Mouse (Mus musculus) layer of hippocampus, postnatal 36 days (tissue): ENCODE results near the gene Hmgb2. TPM values are rescaled to one million over a fixed set of nuclear protein-coding genes. Genes with fewer than 3 reads are reported as not detected.
A peak's percentile ranks its signal among the peaks of the same experiment; 100 is the strongest.
"Not testable (repeated sequence)": the region's sequence is repeated elsewhere in the genome, so short reads cannot be mapped to it uniquely, and the experiment has no call there.

Experiments
- DNase-seq, 2 experiments: peaks; one replicate each; pipeline ENCODE4 v3.0.0; 2022
- total RNA-seq, 2 experiments: library from RNA; stranded (reverse); gene quantifications; 2 replicates each; pipeline ENCODE4 v1.2.3; 2021

The Hmgb2 gene
- total RNA-seq, 2 experiments from 2014 or later = 4.8 to 5.6 TPM

DNA sequence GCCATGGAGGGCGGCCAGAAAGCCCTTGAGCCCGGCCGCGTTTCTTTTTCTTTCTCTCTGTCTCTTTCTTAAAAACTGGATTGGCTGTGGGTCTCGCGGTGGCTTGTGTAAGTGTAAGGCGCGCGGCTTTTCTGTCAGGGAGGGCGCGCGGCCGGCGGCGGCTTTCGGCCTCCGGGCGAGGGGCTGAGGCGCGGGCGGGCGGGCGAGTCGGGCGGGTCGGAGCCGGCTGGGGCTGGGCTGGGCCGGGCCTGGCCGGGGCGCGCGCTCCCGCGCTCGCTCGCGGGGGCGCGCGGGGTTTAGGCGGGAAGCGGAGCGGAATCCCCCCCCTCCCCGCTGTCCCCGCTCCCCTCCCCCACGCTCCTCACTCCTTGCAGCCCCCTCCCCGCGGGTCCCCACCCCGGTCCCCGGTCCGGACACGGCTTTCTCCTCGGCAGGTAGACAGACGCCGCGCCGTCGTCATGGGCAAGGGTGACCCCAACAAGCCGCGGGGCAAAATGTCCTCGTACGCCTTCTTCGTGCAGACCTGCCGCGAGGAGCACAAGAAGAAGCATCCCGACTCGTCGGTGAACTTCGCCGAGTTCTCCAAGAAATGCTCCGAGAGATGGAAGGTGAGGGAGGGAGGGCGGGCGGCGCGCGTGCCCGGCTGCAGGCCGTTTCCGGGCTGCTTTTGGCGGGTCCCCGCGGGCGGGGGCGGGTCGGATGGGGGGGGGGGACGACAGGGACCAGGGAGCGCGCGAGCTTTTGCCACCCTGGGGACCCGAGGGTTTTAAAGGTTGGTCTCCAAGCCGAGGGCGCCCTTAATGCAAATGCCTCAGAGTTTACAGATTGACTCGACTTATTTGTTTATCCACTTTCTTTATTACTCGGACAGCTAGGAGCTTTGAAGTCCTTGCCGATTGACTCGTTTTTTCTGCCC lies 692 bp downstream of the Hmgb2 start:
- no peak for DNase-seq

DNA sequence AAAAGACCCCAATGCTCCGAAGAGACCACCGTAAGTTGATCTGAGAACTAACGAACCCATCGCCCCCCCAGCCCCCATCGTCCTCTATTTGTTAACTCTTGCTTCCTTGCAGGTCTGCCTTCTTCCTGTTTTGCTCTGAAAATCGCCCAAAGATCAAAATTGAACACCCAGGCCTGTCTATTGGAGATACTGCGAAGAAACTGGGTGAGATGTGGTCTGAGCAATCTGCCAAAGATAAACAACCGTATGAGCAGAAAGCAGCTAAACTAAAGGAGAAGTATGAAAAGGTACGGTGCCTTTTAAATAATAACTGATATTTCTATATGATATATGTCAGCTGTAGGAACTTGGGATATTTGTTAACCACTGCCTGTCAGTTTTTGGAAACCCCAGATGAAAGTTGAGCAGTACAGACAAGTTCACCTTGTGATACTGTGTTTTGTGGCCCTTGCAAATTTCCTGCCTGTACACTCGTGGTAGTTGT lies 1.5 kb downstream of the Hmgb2 start:
- not testable (repeated sequence) for DNase-seq

GRCm38 (mm10) chr8:57516685-57517084 lies 5.0 kb downstream of the Hmgb2 start:
- DNase-seq = not testable (repeated sequence)

GRCm38 (mm10) chr8:57517723-57518122 lies 6.0 kb downstream of the Hmgb2 start:
- DNase-seq = no peak

- DNase-seq = no peak
Observed at GRCm38 (mm10) chr8:57520186-57520786, 8.6 kb downstream of the Hmgb2 start.

DNA sequence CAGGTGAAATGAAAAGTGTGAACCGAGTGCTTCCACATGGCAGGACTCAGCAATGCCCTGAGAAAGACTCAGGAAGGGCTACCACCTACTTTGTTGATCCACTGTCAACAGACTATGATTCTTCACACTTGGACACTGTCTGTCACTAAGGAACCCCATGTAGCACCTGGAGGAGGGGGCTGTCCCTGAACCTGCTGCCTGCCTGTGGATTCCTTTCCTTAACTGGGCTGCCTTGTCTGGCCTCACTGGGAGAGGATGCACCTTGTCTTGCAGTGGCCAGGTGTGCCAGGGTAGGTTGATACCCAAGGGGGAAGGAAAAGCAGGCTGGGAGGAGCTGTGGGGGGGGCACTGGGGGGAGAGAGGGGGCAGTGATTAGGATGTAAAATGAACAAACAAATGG lies 16.3 kb downstream of the Hmgb2 start:
- DNase-seq = no peak

DNA sequence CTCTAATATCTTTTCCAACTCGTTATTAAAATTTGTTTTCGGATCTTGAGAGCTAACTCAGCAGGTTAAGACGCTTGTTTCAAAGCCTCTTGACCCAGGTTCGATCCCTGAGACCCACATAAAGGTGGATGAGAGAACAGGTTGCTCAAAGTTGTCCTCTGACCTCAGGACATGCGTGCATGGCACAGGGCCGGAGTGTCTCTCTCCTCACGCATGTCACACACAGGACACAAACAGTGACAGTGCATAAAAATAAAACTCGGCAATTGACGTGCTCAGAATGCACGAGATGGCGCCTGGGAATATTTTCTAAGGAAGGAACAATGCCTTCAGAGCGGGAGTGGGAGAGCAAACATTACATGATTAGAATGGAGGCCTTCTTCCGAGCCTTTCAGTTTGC lies 18.5 kb downstream of the Hmgb2 start:
- DNase-seq = no peak

DNA sequence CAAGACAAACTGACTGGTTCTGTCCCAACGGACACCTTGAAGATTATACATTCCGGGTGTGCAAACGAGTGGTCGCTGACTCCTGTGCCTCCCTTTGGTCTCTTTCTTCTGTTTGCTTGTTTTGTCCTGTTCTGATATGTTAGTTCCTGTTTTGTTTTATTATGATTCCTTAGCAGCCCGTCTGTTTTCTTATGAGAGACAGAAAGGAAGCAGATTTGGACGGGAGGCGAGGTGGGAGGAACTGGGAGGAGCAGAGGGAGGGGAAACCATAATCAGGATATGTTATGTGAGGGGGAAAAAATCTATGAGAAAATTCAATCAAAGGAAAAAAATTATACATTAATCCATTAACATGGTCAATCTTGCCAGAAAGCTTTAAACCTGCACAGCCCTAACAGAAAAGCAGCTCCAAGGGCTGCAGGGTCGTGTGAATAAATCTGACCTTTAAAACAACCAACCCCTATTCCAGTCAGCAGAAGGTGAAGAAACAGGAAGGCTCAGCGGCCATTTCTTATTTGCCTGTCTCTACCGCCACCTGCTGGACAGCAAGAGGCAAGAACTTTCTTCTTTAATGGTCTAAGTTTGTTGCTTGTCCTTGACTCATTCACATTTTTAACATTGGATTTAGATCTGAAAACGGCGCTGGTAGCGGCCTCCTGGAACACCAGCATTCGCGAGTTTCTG lies 19.1 kb downstream of the Hmgb2 start:
- peak; percentile 67 to 75 for DNase-seq

DNA sequence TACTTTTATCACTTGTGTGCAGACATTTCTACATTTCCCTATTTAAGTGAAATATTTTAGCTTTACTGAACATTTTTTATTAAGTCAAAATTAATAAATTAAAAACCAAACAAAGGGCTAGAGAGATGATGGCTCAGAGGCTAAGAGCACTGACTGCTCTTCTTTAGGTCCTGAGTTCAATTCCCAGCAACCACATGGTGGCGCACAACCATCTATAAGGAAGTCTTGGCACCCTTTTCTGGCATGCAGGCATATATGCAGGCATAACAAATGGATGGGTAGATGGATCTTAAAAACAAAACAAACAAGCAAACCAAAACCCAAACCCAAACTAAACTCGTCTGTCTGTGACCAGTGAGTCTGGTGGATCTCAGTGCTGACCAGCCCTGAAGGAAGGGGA lies 20.5 kb downstream of the Hmgb2 start:
- DNase-seq = no peak

DNA sequence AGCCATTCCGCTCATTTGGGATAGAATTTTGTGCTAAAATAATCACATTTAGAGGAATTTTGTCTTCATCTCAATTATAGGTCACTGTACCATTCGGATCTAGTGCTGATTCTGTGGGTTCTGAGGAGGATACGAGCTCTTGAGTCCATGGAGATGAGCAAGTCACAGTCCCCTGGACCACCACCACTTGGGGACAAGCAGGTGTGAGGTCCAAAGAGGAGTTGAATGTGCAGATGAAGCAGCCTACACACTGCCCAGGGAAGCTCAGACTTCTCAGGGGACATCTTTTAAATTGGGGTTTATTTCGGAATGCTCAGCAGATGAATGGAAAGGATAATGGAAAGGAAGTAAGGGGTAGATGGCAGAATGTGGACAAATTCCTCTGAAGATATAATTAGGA lies 21.4 kb downstream of the Hmgb2 start:
- no peak for DNase-seq

- DNase-seq = no peak
Observed at GRCm38 (mm10) chr8:57534495-57534894, 22.8 kb downstream of the Hmgb2 start.

GRCm38 (mm10) chr8:57536167-57536566 lies 24.5 kb downstream of the Hmgb2 start:
- no peak for DNase-seq

DNA sequence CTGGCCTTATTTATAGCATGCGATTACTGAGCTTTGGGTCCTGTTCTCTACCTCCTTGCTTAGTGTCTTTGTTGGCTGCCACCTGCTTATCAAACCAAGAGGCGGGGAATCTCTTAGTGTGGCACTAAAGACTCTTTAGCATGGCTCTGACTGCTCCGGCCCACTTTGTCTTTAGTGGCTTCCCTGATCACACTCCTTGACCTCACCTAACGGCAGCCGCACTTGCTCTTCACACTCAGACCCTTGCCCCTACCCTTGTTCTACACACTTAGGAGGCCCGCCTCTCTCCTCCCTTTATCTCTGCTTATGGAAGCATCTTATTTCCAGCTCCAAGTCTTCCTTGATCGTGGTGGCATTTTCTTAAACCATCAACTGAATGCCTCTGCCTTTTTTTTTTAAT lies 26.9 kb downstream of the Hmgb2 start:
- DNase-seq = no peak

GRCm38 (mm10) chr8:57540110-57540838 lies 28.6 kb downstream of the Hmgb2 start:
- DNase-seq = peak; percentile 36 to 62

GRCm38 (mm10) chr8:57540951-57541350 lies 29.2 kb downstream of the Hmgb2 start:
- no peak for DNase-seq

- DNase-seq = no peak
Observed at GRCm38 (mm10) chr8:57541405-57541804, 29.7 kb downstream of the Hmgb2 start.

DNA sequence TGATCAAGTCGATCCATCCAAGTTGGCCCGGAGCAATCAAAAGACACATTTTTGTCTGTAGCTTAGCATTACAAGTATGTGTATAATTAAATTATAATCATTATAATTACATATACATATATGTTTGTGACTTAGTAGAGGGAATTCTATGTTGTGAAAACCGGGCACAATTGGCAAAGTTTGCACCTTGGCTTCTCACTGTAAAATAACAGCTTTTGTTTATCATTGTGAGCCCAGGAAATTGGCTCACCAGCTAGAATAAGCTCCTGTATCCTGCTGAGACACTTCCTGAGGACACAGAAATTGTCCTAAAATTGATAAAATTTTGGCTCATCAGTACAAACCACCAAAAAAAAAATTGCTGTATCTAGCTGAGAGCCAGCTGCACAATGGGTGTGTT lies 34.7 kb downstream of the Hmgb2 start:
- no peak for DNase-seq

DNA sequence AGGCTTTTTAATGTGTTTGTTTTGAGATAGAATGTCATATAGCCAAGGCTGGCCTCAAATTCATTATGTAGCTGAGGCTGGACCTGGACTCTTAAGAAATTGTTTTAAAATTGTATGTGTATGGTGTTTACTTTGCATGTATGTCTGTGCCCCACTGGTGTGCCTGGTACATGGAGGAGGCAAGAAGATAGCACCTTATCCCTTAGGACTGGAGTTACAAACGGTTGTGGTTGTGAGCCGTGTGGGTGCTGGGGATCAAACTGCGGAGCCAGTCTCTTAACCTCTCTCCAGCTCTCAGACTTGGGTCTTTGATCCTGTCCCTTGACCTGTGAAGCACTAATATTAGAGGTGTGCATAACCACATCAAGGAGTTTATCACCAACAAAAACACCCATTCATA lies 35.1 kb downstream of the Hmgb2 start:
- no peak for DNase-seq

- no peak for DNase-seq
Observed at GRCm38 (mm10) chr8:57547581-57547980, 35.9 kb downstream of the Hmgb2 start.

GRCm38 (mm10) chr8:57552102-57553032 lies 40.7 kb downstream of the Hmgb2 start:
- no peak for DNase-seq

DNA sequence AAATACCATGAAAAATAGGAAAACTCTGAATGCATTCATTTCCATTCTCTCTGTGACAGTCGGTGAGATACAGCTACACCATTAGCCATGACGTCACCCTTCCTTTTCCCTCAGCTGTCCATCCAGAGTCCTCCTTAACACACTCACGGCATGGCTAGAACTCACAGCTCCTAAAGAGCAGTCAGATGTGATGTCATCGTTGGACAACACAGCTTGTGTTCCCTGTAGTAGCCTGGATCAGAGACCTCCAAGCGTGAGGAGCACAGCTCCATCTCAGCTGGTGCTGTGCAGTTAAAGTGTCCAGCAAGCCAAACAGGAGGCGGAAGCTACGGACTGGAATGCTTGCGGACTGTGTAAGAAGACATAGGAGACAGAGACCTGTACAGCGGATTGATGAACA lies 49.2 kb downstream of the Hmgb2 start:
- DNase-seq = no peak
